Comparison of ENCODE assay signal across 8 mouse cellular contexts in the genomic region with DNA sequence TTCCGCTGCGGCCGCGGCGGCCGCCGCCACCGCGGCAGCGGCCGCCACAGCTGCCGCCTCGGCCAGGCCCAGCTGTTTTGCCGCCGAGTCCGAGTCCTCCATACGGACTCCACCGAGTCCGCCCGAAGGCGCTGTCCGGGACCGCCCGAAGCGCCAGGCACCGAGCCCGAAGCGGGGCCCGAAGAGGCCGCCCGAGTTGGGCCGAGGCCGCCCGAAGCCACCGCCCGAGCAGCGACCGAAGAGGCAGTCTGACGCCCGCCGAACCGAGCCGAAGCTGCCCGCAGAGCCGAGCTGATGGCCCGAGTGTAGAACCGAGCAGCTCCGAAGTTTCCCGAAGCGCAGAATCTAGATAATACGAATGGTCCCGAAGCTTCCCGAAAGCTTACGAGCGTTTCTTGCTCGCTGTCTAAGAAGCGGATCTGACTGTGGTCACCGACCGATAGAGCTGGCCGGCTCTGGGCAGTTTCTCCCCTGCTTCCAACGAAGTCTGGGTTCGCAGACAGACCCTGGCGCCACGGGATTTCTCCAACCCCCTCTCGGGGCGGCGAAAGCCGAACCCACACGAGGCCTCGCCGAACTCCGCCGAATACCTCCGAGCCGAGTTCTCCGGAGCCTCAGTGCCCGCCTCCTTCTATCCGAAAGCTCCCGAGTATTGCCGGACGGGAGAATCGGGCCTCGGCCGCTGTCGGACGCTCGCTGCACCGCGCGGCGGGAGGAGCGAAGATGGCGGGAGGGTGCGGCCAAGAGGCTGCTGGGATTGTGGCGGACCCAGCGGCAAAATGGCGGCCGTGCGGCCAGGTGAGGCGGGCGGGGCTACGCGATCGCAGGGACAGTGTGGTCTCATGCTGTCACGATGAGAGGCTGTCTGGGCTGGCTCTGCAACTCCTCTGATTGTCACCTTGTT. TPM values are rescaled to one million over a fixed set of nuclear protein-coding genes. Genes with fewer than 3 reads are reported as not detected.
DNase-seq lines count a peak whose midpoint lies in the region; ATAC-seq lines count a peak whose summit lies in the region.

TSS of gene Deaf1 (minus strand) at position 222 of the 904 bp plus-strand sequence.
TSS of gene Tmem80 (plus strand) at position 271 of the 904 bp plus-strand sequence.

- H3K27me3 ChIP-seq in heart, embryonic 10.5 days (ENCODE audit: insufficient read depth, poor library complexity, severe bottlenecking): no peaks in the 10 kb centered on the region
- no peaks in the 10 kb centered on the region for H3K27me3 ChIP-seq in kidney, embryonic 15.5 days

- H3K27ac ChIP-seq in heart, embryonic 10.5 days: peak within 1 kb of the TSS; percentile 98
- H3K27ac ChIP-seq in kidney, embryonic 15.5 days: peak within 1 kb of the TSS; percentile 96

- H3K9ac ChIP-seq in kidney, embryonic 15.5 days: peak within 1 kb of the TSS; percentile 80

- peaks cover 21% of the 10 kb centered on the region for H3K36me3 ChIP-seq in heart, embryonic 10.5 days
- H3K36me3 ChIP-seq in kidney, embryonic 15.5 days: peaks cover 20% of the 10 kb centered on the region

- under 1% methylated on average over 105 of the region's 105 CpGs for WGBS in heart, embryonic 10.5 days
- under 1% methylated on average over 105 of the region's 105 CpGs for WGBS in kidney, embryonic 15.5 days

- peaks cover 21% of the 10 kb centered on the region for H3K4me1 ChIP-seq in heart, embryonic 10.5 days
- H3K4me1 ChIP-seq in kidney, embryonic 15.5 days: peaks cover 26% of the 10 kb centered on the region

- H3K9me3 ChIP-seq in heart, embryonic 10.5 days: no peaks in the 10 kb centered on the region
- H3K9me3 ChIP-seq in kidney, embryonic 15.5 days (replicated peaks): no peaks in the 10 kb centered on the region

- peak within 1 kb of the TSS; percentile 98 for H3K4me2 ChIP-seq in kidney, embryonic 15.5 days

- peak within 1 kb of the TSS; percentile 82 for H3K4me3 ChIP-seq in heart, embryonic 10.5 days
- peak within 1 kb of the TSS; percentile 57 for H3K4me3 ChIP-seq in kidney, embryonic 15.5 days (replicated peaks)

- peak; percentile 87 for ATAC-seq in erythroblast, adult 5-6 weeks (replicated peaks; ENCODE audit: low FRiP score, poor library complexity, severe bottlenecking)
- ATAC-seq in kidney, embryonic 15.5 days (replicated peaks; ENCODE audit: low FRiP score): peak; percentile 96
- ATAC-seq in monocyte, adult 5-6 weeks (replicated peaks; ENCODE audit: insufficient number of reproducible peaks, low FRiP score, low TSS enrichment, poor library complexity, severe bottlenecking): peak; percentile 90

- DNase-seq in A20 (ENCODE audit: low read depth, low spot score) (peak; percentile 96), liver (peak; percentile 97)
- DNase-seq in brain, adult 2 months (ENCODE audit: low read depth, low spot score): peak; percentile 99
- DNase-seq in heart, embryonic 10.5 days (ENCODE audit: low spot score): peak; percentile 99
- peak; percentile 97 to 98 for DNase-seq in spleen, postnatal 4 days (ENCODE audit: low spot score in 2 of 2)

RNA-seq across cellular contexts. Expression of gene Deaf1, which starts in this region (rescaled TPM):
- 9.4 and 18.3 TPM in 2 replicates for total RNA-seq in erythroblast, adult 5-6 weeks (2015; ENCODE audit: low replicate concordance)
- total RNA-seq in erythroblast, adult 5-6 weeks (2017; ENCODE audit: low replicate concordance): 14.1 and 16.0 TPM in 2 replicates
- 35.6 and 39.4 TPM in 2 replicates for polyA plus RNA-seq in heart, embryonic 10.5 days (2016; fragmentation: Nextera tagmentation; extraction: Ambion mirVana)
- polyA plus RNA-seq in kidney, embryonic 15.5 days (2015; fragmentation: Nextera tagmentation; extraction: Ambion mirVana): 68.2 and 81.1 TPM in 2 replicates
- 10.2 to 21.2 TPM (median 16.0 TPM) in 3 replicates for total RNA-seq in monocyte, adult 5-6 weeks (2017)

RNA-seq across cellular contexts. Expression of gene Tmem80, which starts in this region (rescaled TPM):
- total RNA-seq in erythroblast, adult 5-6 weeks (2015; ENCODE audit: low replicate concordance): 6.5 and 8.4 TPM in 2 replicates
- 10.5 and 12.9 TPM in 2 replicates for total RNA-seq in erythroblast, adult 5-6 weeks (2017; ENCODE audit: low replicate concordance)
- 39.5 and 41.2 TPM in 2 replicates for polyA plus RNA-seq in heart, embryonic 10.5 days (2016; fragmentation: Nextera tagmentation; extraction: Ambion mirVana)
- polyA plus RNA-seq in kidney, embryonic 15.5 days (2015; fragmentation: Nextera tagmentation; extraction: Ambion mirVana): 52.8 and 54.4 TPM in 2 replicates
- 2.8 to 16.3 TPM (median 7.1 TPM) in 3 replicates for total RNA-seq in monocyte, adult 5-6 weeks (2017)

Comparison
In these comparisons a context has a peak if more than half of its experiments do, and no peak if none do; other contexts are left out.
1. Peak in every context shown above with its lines: DNase-seq, ATAC-seq, H3K4me3 ChIP-seq and H3K27ac ChIP-seq.